Mouse (Mus musculus) midbrain, embryonic 13.5 days (tissue): ENCODE data around the gene Pxylp1. TPM values are rescaled to one million over a fixed set of nuclear protein-coding genes. Genes with fewer than 3 reads are reported as not detected.

Experiments
- ATAC-seq: fragments of 200-750 bp; cut with Nextera tagmentation; 2 replicates; pipeline ENCODE4 v1.8.0; 2017; ENCODE audit warnings: mild to moderate bottlenecking, moderate TSS enrichment, moderate library complexity
- H3K27ac ChIP-seq: fragments of 300-500 bp; sonication (generic); 2 replicates; pipeline ENCODE4 v1.5.1; 2015; ENCODE audit warnings: inconsistent platforms, mild to moderate bottlenecking, moderate library complexity
- H3K27me3 ChIP-seq: fragments of 300-500 bp; sonication (generic); 2 replicates; pipeline ENCODE4 v1.6.1; 2015; ENCODE audit warnings: mild to moderate bottlenecking, inconsistent platforms
- H3K36me3 ChIP-seq: fragments of 300-500 bp; sonication (generic); 2 replicates; pipeline ENCODE4 v1.6.1; 2015; ENCODE audit warnings: mild to moderate bottlenecking, inconsistent platforms
- H3K4me1 ChIP-seq: fragments of 300-500 bp; sonication (generic); replicated peaks from 2 replicates; pipeline ENCODE4 v1.6.1; 2015; ENCODE audit warnings: inconsistent platforms
- H3K4me2 ChIP-seq: fragments of 300-500 bp; sonication (generic); replicated peaks from 2 replicates; pipeline ENCODE4 v1.6.1; 2015; ENCODE audit warnings: moderate library complexity, mild to moderate bottlenecking, inconsistent platforms
- H3K4me3 ChIP-seq: fragments of 300-500 bp; sonication (generic); replicated peaks from 2 replicates; pipeline ENCODE4 v1.5.1; 2015; ENCODE audit warnings: mild to moderate bottlenecking, inconsistent platforms
- H3K9ac ChIP-seq: fragments of 300-500 bp; sonication (generic); replicated peaks from 2 replicates; pipeline ENCODE4 v1.6.1; 2015; ENCODE audit warnings: mild to moderate bottlenecking, inconsistent platforms
- H3K9me3 ChIP-seq: fragments of 300-500 bp; sonication (generic); 2 replicates; pipeline ENCODE4 v1.6.1; 2016; ENCODE audit warnings: mild to moderate bottlenecking, inconsistent platforms
- WGBS: fragments of 180-500 bp; shearing (Covaris S2); methylation state at CpG from one replicate; pipeline ENCODE4 v1.1.7; 2015; 5-methylcytosine and 5-hydroxymethylcytosine counted together
- polyA plus RNA-seq: library from polyadenylated mRNA; unstranded; fragments of >200 nt; fragmentation: Nextera tagmentation; extraction: Ambion mirVana; gene quantifications from 2 replicates; pipeline ENCODE4 v1.2.1, GENCODE M21; 2015

Gene Pxylp1
- polyA plus RNA-seq, 1 experiment from 2014 or later = 63.6 TPM

DNA sequence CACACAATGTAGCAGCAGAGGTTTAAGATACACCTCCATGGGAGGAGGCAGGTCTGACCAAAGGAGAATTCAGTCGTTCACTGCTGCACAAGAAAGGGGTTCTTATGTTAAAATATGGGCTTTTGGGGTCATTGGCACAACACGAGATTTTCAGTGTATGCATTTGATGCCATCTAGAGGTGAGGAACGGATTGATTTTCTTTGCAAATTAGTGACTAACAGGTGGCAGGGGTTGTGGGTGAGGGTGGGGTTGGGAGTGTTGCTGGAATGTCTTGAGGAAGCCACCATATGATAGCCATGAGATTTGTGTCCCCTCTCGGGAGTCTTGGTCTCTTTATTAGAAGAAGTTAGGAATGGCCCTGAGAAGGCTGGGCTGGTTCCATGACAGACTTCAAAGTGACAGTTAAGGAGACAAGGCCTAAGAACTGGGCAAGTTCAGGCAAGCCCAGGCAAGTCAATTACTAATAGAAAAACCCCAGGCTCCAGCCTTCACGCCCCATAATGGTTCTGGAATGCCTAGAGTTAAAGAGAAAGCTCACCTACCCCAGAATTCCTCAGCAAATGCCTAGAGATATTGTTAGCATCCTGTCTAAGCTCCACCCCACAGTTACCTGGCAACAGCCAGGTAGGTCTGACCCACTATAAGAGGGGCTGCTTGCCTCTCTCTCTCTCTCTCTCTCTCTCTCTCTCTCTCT lies 92.2 kb downstream of the Pxylp1 start:
- H3K36me3 ChIP-seq = no peaks in the 10 kb centered on the region
- H3K9ac ChIP-seq = no peak overlapping the region
- H3K4me3 ChIP-seq = no peak overlapping the region
- no peak for ATAC-seq
- H3K4me2 ChIP-seq = no peak overlapping the region
- H3K9me3 ChIP-seq = no peaks in the 10 kb centered on the region
- 41% methylated on average over 5 of the region's 5 CpGs for WGBS
- H3K27me3 ChIP-seq = no peaks in the 10 kb centered on the region
- H3K4me1 ChIP-seq = peaks cover 2% of the 10 kb centered on the region
- no peak overlapping the region for H3K27ac ChIP-seq

DNA sequence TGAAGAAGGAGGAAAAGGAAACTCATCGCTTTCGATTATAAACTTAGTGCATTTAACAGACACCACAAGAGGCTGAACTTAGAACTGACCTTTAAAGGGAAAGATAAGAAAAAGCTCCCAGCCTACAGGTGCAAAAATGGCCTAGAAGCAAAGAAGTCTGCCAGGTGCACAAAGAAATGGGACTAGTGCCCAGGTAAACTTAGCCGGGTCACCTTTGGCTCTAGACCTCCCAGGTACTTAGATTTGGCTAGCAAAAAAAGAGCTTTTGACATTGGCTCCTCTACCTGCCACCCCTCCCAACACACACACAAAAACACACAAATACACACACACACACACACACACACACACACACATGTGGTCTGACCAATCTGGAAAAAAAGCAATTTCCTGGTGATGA lies 95.2 kb downstream of the Pxylp1 start:
- ATAC-seq = no peak

GRCm38 (mm10) chr9:96795399-96795928 lies 97.0 kb downstream of the Pxylp1 start:
- Histone ChIP-seq H3K9ac (peak overlapping the region; percentile 51; the same call in 1 of the 2 replicates), H3K27me3 (no peaks in the 10 kb centered on the region), H3K36me3 (no peaks in the 10 kb centered on the region), H3K9me3 (no peaks in the 10 kb centered on the region), H3K4me3 (peak overlapping the region; percentile 41), H3K4me1 (peaks cover 4% of the 10 kb centered on the region), H3K4me2 (peak overlapping the region; percentile 56), H3K27ac (peak overlapping the region; percentile 37)
- peak; percentile 91 for ATAC-seq
- WGBS = 11% methylated on average over 10 of the region's 10 CpGs

More for the DNA sequence above, 95.2 kb downstream of the Pxylp1 start:
- H3K4me1 ChIP-seq = peaks cover 4% of the 10 kb centered on the region
- H3K9me3 ChIP-seq = no peaks in the 10 kb centered on the region
- no peaks in the 10 kb centered on the region for H3K36me3 ChIP-seq
- no peak overlapping the region for H3K4me2 ChIP-seq
- H3K27me3 ChIP-seq = no peaks in the 10 kb centered on the region
- no peak overlapping the region for H3K9ac ChIP-seq
- no peak overlapping the region for H3K4me3 ChIP-seq
- WGBS = over 99% methylated on average over 3 of the region's 3 CpGs
- H3K27ac ChIP-seq = no peak overlapping the region

- 93% methylated on average over 2 of the region's 2 CpGs for WGBS
- Histone ChIP-seq H3K4me2 (no peak overlapping the region), H3K4me1 (peaks cover 4% of the 10 kb centered on the region), H3K9me3 (no peaks in the 10 kb centered on the region), H3K4me3 (no peak overlapping the region), H3K27me3 (no peaks in the 10 kb centered on the region), H3K27ac (no peak overlapping the region), H3K36me3 (no peaks in the 10 kb centered on the region), H3K9ac (no peak overlapping the region)
- no peak for ATAC-seq
Observed at GRCm38 (mm10) chr9:96794601-96795000, 97.9 kb downstream of the Pxylp1 start.

DNA sequence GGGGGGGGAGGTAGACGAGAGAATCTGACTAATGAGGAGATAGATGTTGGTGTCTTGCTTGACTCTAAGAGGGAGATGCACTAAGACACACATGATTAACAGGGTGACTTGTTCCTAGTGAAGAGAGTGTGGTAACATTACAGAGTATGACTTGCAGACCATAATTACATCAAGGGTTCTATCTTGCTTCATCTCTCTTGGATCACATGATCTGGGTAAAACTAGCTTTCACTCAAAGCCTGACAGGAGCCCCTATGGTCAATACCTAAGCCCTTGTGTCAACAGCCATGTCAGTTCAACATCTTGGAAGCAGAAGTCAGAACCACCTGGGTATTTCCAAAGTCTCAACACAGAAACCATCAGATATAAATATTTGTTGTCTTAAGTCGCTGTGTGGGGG lies 99.9 kb downstream of the Pxylp1 start:
- Histone ChIP-seq H3K27ac (no peak overlapping the region), H3K27me3 (no peaks in the 10 kb centered on the region), H3K36me3 (no peaks in the 10 kb centered on the region), H3K9ac (no peak overlapping the region), H3K4me3 (no peak overlapping the region), H3K9me3 (no peaks in the 10 kb centered on the region), H3K4me1 (peaks cover 6% of the 10 kb centered on the region), H3K4me2 (no peak overlapping the region)
- no peak for ATAC-seq
- 82% methylated on average over 2 of the region's 2 CpGs for WGBS

DNA sequence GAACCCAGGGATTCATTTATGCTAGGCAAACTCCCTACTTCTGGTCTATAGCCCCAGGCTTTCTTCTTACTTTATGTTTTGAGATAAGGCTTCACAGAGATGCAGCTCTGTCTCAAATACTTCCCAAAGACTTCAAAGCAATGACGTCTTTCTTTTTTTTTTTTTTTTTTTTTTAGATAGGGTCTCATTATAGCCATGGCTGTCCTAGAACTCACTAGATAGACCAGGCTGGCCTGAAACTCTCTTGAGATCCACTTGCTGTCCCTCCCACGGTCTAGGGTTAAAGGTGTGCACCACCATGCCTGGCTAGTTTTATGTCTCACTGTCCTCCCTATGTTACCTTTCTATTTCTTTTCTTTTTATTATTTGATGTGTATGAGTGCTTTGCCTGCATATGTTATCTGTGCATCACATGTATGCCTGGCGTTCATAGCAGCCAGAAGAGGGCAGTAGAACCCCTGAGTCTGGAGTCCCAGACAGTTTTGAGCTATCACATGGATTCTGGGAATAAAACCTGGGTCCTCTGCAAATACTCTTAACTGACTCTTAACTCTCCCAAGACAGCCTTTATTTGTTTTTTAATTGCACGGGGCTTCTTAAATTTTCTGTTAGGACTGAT lies 102.0 kb downstream of the Pxylp1 start:
- H3K27ac ChIP-seq = no peak overlapping the region
- peaks cover 6% of the 10 kb centered on the region for H3K4me1 ChIP-seq
- H3K4me3 ChIP-seq = no peak overlapping the region
- no peaks in the 10 kb centered on the region for H3K9me3 ChIP-seq
- ATAC-seq = no peak
- 40% methylated on average over 4 of the region's 4 CpGs for WGBS
- H3K9ac ChIP-seq = no peak overlapping the region
- H3K36me3 ChIP-seq = no peaks in the 10 kb centered on the region
- no peak overlapping the region for H3K4me2 ChIP-seq
- H3K27me3 ChIP-seq = no peaks in the 10 kb centered on the region

- Histone ChIP-seq H3K4me2 (no peak overlapping the region), H3K27me3 (no peaks in the 10 kb centered on the region), H3K36me3 (no peaks in the 10 kb centered on the region), H3K27ac (no peak overlapping the region), H3K9me3 (no peaks in the 10 kb centered on the region), H3K9ac (no peak overlapping the region), H3K4me3 (no peak overlapping the region), H3K4me1 (0 out of 2 replicates have a peak, but pooled peaks cover 2% of the 10 kb centered on the region)
- 55% methylated on average over 3 of the region's 3 CpGs for WGBS
- no peak for ATAC-seq
Observed at GRCm38 (mm10) chr9:96789906-96790305, 102.6 kb downstream of the Pxylp1 start.

- Histone ChIP-seq H3K4me3 (no peak overlapping the region), H3K36me3 (no peaks in the 10 kb centered on the region), H3K4me1 (0 out of 2 replicates have a peak, but pooled peaks cover 2% of the 10 kb centered on the region), H3K9ac (no peak overlapping the region), H3K27me3 (no peaks in the 10 kb centered on the region), H3K9me3 (no peaks in the 10 kb centered on the region), H3K4me2 (no peak overlapping the region), H3K27ac (no peak overlapping the region)
- 76% methylated on average over 10 of the region's 10 CpGs for WGBS
- ATAC-seq = no peak
Observed at GRCm38 (mm10) chr9:96787797-96788196, 104.7 kb downstream of the Pxylp1 start.

GRCm38 (mm10) chr9:96785871-96786342 lies 106.6 kb downstream of the Pxylp1 start:
- Histone ChIP-seq H3K4me1 (0 out of 2 replicates have a peak, but pooled peaks cover 2% of the 10 kb centered on the region), H3K36me3 (no peaks in the 10 kb centered on the region), H3K4me2 (no peak overlapping the region), H3K27ac (no peak overlapping the region), H3K9ac (no peak overlapping the region), H3K9me3 (no peaks in the 10 kb centered on the region), H3K27me3 (no peaks in the 10 kb centered on the region), H3K4me3 (no peak overlapping the region)
- ATAC-seq = no peak
- 67% methylated on average over 9 of the region's 9 CpGs for WGBS

GRCm38 (mm10) chr9:96785187-96785586 lies 107.3 kb downstream of the Pxylp1 start:
- H3K36me3 ChIP-seq = no peaks in the 10 kb centered on the region
- H3K9me3 ChIP-seq = no peaks in the 10 kb centered on the region
- H3K9ac ChIP-seq = no peak overlapping the region
- H3K27me3 ChIP-seq = no peaks in the 10 kb centered on the region
- H3K4me2 ChIP-seq = no peak overlapping the region
- H3K4me1 ChIP-seq = 0 out of 2 replicates have a peak, but pooled peaks cover 2% of the 10 kb centered on the region
- no peak overlapping the region for H3K27ac ChIP-seq
- H3K4me3 ChIP-seq = no peak overlapping the region
- WGBS = 74% methylated on average over 3 of the region's 3 CpGs
- no peak for ATAC-seq

GRCm38 (mm10) chr9:96783667-96784066 lies 108.8 kb downstream of the Pxylp1 start:
- no peaks in the 10 kb centered on the region for H3K27me3 ChIP-seq
- no peak overlapping the region for H3K4me2 ChIP-seq
- WGBS = 96% methylated on average over 9 of the region's 9 CpGs
- H3K9ac ChIP-seq = no peak overlapping the region
- 0 out of 2 replicates have a peak, but pooled peaks cover 2% of the 10 kb centered on the region for H3K4me1 ChIP-seq
- ATAC-seq = no peak
- H3K27ac ChIP-seq = no peak overlapping the region
- H3K36me3 ChIP-seq = no peaks in the 10 kb centered on the region
- H3K4me3 ChIP-seq = no peak overlapping the region
- no peaks in the 10 kb centered on the region for H3K9me3 ChIP-seq

DNA sequence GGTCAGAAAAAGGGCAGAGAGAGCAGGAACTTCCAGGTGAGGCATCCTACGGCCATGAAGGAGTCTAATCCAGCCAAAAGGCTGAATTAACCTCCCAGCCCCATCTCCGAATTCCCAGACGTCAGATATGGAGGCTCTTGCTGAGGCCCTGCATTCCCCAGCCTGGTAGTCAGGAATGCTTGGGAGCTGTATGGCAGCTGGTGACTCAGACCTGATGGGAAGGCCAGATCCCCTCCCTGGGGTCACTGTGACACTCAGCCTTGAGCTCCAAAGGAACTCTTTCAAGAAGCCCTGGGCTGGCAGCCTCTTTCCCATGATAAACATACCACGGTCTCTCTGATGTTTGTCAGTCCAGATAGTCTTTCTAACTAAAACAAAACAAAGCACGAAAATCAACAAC lies 109.2 kb downstream of the Pxylp1 start:
- Histone ChIP-seq H3K9ac (no peak overlapping the region), H3K4me3 (no peak overlapping the region), H3K27me3 (no peaks in the 10 kb centered on the region), H3K9me3 (no peaks in the 10 kb centered on the region), H3K27ac (no peak overlapping the region), H3K36me3 (no peaks in the 10 kb centered on the region), H3K4me1 (0 out of 2 replicates have a peak, but pooled peaks cover 2% of the 10 kb centered on the region), H3K4me2 (no peak overlapping the region)
- 77% methylated on average over 5 of the region's 5 CpGs for WGBS
- ATAC-seq = no peak
